Mouse (Mus musculus) gastrocnemius, postnatal 25 days (tissue): ENCODE data around the gene Chst3. TPM values are rescaled to one million over a fixed set of nuclear protein-coding genes. Genes with fewer than 3 reads are reported as not detected.
A peak's percentile ranks its signal among the peaks of the same experiment; 100 is the strongest.
"Not testable (repeated sequence)": the region's sequence is repeated elsewhere in the genome, so short reads cannot be mapped to it uniquely, and the experiment has no call there.

Source experiments
- DNase-seq: peaks from one replicate; pipeline ENCODE4 v3.0.0; 2022
- total RNA-seq, 2 experiments: library from RNA; stranded (reverse); gene quantifications; 1 replicate in 1 of 2; 2 replicates in 1 of 2; pipeline ENCODE4 v1.2.3; 2021

The Chst3 gene
- total RNA-seq, 2 experiments from 2014 or later: 0.26 to 0.51 TPM

GRCm38 (mm10) chr10:60234006-60234405 lies 14.9 kb upstream of the Chst3 start:
- no peak for DNase-seq

GRCm38 (mm10) chr10:60230321-60231088 lies 11.4 kb upstream of the Chst3 start:
- DNase-seq: no peak

- peak; percentile 55 for DNase-seq
These were observed 10.1 kb upstream of the Chst3 start for GRCm38 (mm10) chr10:60229113-60229512.

- no peak for DNase-seq
These were observed 8.6 kb upstream of the Chst3 start for GRCm38 (mm10) chr10:60227666-60228065.

- no peak for DNase-seq
These were observed 5.5 kb upstream of the Chst3 start for GRCm38 (mm10) chr10:60224601-60225000.

GRCm38 (mm10) chr10:60221571-60222259 lies 2.7 kb upstream of the Chst3 start:
- DNase-seq: not testable (repeated sequence)

- no peak for DNase-seq
These were observed 1.5 kb upstream of the Chst3 start for GRCm38 (mm10) chr10:60220607-60221006.

GRCm38 (mm10) chr10:60220042-60220523 lies 1.0 kb upstream of the Chst3 start:
- DNase-seq: no peak

GRCm38 (mm10) chr10:60218033-60218590 lies 948 bp downstream of the Chst3 start:
- DNase-seq: no peak

GRCm38 (mm10) chr10:60216331-60217095 lies 2.5 kb downstream of the Chst3 start:
- no peak for DNase-seq

- no peak for DNase-seq
These were observed 3.7 kb downstream of the Chst3 start for GRCm38 (mm10) chr10:60215077-60215960.

GRCm38 (mm10) chr10:60212589-60213379 lies 6.3 kb downstream of the Chst3 start:
- no peak for DNase-seq

GRCm38 (mm10) chr10:60211501-60212005 lies 7.5 kb downstream of the Chst3 start:
- DNase-seq: no peak

- no peak for DNase-seq
These were observed 8.6 kb downstream of the Chst3 start for GRCm38 (mm10) chr10:60210468-60210867.

GRCm38 (mm10) chr10:60209237-60209636 lies 9.8 kb downstream of the Chst3 start:
- DNase-seq: peak; percentile 89

GRCm38 (mm10) chr10:60207166-60207705 lies 11.8 kb downstream of the Chst3 start:
- DNase-seq: no peak

GRCm38 (mm10) chr10:60205601-60206241 lies 13.3 kb downstream of the Chst3 start:
- DNase-seq: no peak

GRCm38 (mm10) chr10:60202785-60203184 lies 16.3 kb downstream of the Chst3 start:
- DNase-seq: no peak

- DNase-seq: no peak
These were observed 18.1 kb downstream of the Chst3 start for GRCm38 (mm10) chr10:60200996-60201395.
